Mouse (Mus musculus): ENCODE measurements around the gene Odf3l1. TPM values are rescaled to one million over a fixed set of nuclear protein-coding genes. Genes with fewer than 3 reads are reported as not detected.

Odf3l1 gene
- total and polyA plus RNA-seq, 2 experiments from 2014 or later, result 0.14 to 0.42 TPM

DNA sequence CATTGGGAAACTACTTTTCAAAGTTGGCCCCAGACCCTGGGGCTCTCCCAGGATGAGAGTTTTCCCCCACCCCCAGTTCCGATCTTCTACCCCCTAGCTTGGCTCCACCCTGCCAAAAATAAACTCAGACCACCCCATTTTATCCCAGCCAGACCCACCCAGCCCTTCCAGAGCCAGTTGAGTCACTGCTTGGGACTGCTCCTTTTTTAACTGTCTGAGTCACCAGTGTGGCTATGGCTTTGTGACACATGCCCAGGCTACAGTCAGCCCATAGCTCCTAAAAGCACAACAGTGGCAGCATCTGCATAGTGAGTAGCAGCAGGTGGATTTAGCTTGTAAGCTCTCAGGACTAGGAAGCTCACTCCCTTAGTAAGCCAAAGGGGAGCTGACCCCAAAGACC, 8.6 kb upstream of the Odf3l1 start:
- Histone ChIP-seq H3K36me3 (ENCODE audit: insufficient read depth, low read length) (no peaks in the 10 kb centered on the region), H3K4me1 (ENCODE audit: insufficient read depth, low read length) (0 out of 2 replicates have a peak, but pooled peaks cover 14% of the 10 kb centered on the region), H3K9me3 (ENCODE audit: low read length) (no peaks in the 10 kb centered on the region), H3K27me3 (ENCODE audit: insufficient read depth, low read length) (no peaks in the 10 kb centered on the region), H3K9ac (replicated peaks; ENCODE audit: low read length) (no peak overlapping the region), H3K4me2 (ENCODE audit: low read depth, low read length) (no peak overlapping the region), H3K27ac (no peak overlapping the region), H3K4me3 (ENCODE audit: low read length) (no peak overlapping the region)
- DNase-seq (ENCODE audit: low spot score) (no peak), ATAC-seq (no peak)
- TF ChIP-seq CTCF (IDR thresholded peaks at IDR 0.05; ENCODE audit: low read depth), result no peak
- 61% methylated on average over 1 of the region's 1 CpGs for WGBS

- Histone ChIP-seq H3K4me2 (ENCODE audit: low read depth, low read length) (no peak overlapping the region), H3K4me3 (ENCODE audit: low read length) (no peak overlapping the region), H3K27ac (no peak overlapping the region), H3K9ac (replicated peaks; ENCODE audit: low read length) (no peak overlapping the region), H3K9me3 (ENCODE audit: low read length) (no peaks in the 10 kb centered on the region), H3K36me3 (ENCODE audit: insufficient read depth, low read length) (no peaks in the 10 kb centered on the region), H3K27me3 (ENCODE audit: insufficient read depth, low read length) (no peaks in the 10 kb centered on the region), H3K4me1 (ENCODE audit: insufficient read depth, low read length) (0 out of 2 replicates have a peak, but pooled peaks cover 14% of the 10 kb centered on the region)
- DNase-seq (ENCODE audit: low spot score) (no peak), ATAC-seq (no peak)
- 88% methylated on average over 5 of the region's 5 CpGs for WGBS
- no peak for TF ChIP-seq CTCF (IDR thresholded peaks at IDR 0.05; ENCODE audit: low read depth)
Measured at GRCm38 (mm10) chr9:56872105-56872903, 7.8 kb upstream of the Odf3l1 start.

DNA sequence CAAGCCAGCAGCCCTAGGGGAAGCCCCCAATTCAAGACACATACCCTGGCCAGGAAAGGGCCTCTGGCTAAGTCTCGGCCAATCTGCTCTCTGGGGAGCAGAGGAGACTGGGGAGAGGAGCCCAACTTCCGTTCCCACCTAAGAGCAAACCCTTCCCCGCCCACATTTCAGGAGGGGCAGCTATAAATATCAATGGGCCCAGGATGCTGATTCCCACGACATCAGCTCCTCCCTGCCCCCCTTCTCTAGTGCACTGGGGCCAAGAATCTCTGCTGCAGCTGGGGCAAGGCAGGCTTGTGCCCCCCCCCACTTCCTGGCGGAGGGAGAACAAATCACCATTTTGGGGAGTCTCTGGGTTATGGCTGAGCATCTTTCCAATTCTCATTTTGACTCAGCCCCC, 6.7 kb upstream of the Odf3l1 start:
- no peak for TF ChIP-seq CTCF (IDR thresholded peaks at IDR 0.05; ENCODE audit: low read depth)
- ATAC-seq (no peak), DNase-seq (ENCODE audit: low spot score) (peak; percentile 36)
- H3K9me3 ChIP-seq (ENCODE audit: low read length), result no peaks in the 10 kb centered on the region
- no peak overlapping the region; the same call in 1 of the 2 replicates for H3K27ac ChIP-seq
- 0 out of 2 replicates have a peak, but pooled peaks cover 14% of the 10 kb centered on the region for H3K4me1 ChIP-seq (ENCODE audit: insufficient read depth, low read length)
- no peaks in the 10 kb centered on the region for H3K36me3 ChIP-seq (ENCODE audit: insufficient read depth, low read length)
- 49% methylated on average over 5 of the region's 5 CpGs for WGBS
- no peak overlapping the region for H3K9ac ChIP-seq (replicated peaks; ENCODE audit: low read length)
- no peak overlapping the region for H3K4me3 ChIP-seq (ENCODE audit: low read length)
- no peaks in the 10 kb centered on the region for H3K27me3 ChIP-seq (ENCODE audit: insufficient read depth, low read length)
- no peak overlapping the region for H3K4me2 ChIP-seq (ENCODE audit: low read depth, low read length)

- H3K27me3 ChIP-seq (ENCODE audit: insufficient read depth, low read length), result no peaks in the 10 kb centered on the region
- H3K9ac ChIP-seq (replicated peaks; ENCODE audit: low read length), result no peak overlapping the region
- DNase-seq (ENCODE audit: low spot score), result no peak
- H3K9me3 ChIP-seq (ENCODE audit: low read length), result no peaks in the 10 kb centered on the region
- TF ChIP-seq CTCF (IDR thresholded peaks at IDR 0.05; ENCODE audit: low read depth), result no peak
- no peak overlapping the region for H3K4me3 ChIP-seq (ENCODE audit: low read length)
- WGBS, result 71% methylated on average over 10 of the region's 10 CpGs
- ATAC-seq, result no peak
- H3K4me1 ChIP-seq (ENCODE audit: insufficient read depth, low read length), result 0 out of 2 replicates have a peak, but pooled peaks cover 14% of the 10 kb centered on the region
- H3K36me3 ChIP-seq (ENCODE audit: insufficient read depth, low read length), result no peaks in the 10 kb centered on the region
- H3K4me2 ChIP-seq (ENCODE audit: low read depth, low read length), result no peak overlapping the region
- no peak overlapping the region; the same call in 1 of the 2 replicates for H3K27ac ChIP-seq
Measured at GRCm38 (mm10) chr9:56870778-56871177, 6.3 kb upstream of the Odf3l1 start.

DNA sequence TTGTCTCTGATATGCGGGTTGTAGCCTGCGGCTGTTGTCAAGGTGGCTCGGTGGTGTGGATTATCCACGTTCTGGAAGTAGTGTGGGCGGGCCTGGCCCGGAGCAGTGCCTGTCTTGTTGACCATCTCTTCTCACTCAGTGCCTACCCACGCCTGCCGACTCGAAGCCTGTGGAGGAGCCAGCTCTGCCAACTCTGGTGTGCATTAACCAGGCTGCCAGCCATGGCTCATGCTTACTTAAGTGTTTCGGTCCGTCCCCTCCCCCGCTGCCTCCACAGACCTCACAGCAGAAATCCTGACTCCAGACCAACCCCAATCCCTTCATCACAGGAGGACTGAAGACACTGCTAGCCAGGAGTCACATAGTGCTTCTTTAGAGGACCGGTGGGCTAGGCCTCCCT, 5.1 kb upstream of the Odf3l1 start:
- DNase-seq (ENCODE audit: low spot score) (peak; percentile 23), ATAC-seq (no peak)
- Histone ChIP-seq H3K4me3 (ENCODE audit: low read length) (no peak overlapping the region), H3K4me1 (ENCODE audit: insufficient read depth, low read length) (0 out of 2 replicates have a peak, but pooled peaks cover 16% of the 10 kb centered on the region), H3K36me3 (ENCODE audit: insufficient read depth, low read length) (no peaks in the 10 kb centered on the region), H3K9me3 (ENCODE audit: low read length) (no peaks in the 10 kb centered on the region), H3K27ac (no peak overlapping the region), H3K9ac (replicated peaks; ENCODE audit: low read length) (no peak overlapping the region), H3K4me2 (ENCODE audit: low read depth, low read length) (no peak overlapping the region), H3K27me3 (ENCODE audit: insufficient read depth, low read length) (no peaks in the 10 kb centered on the region)
- WGBS, result 65% methylated on average over 13 of the region's 13 CpGs
- no peak for TF ChIP-seq CTCF (IDR thresholded peaks at IDR 0.05; ENCODE audit: low read depth)

GRCm38 (mm10) chr9:56868292-56868691, 3.8 kb upstream of the Odf3l1 start:
- peak; percentile 93 for ATAC-seq
- WGBS, result 29% methylated on average over 6 of the region's 6 CpGs
- no peaks in the 10 kb centered on the region for H3K36me3 ChIP-seq (ENCODE audit: insufficient read depth, low read length)
- no peak overlapping the region for H3K4me3 ChIP-seq (ENCODE audit: low read length)
- peaks cover 17% of the 10 kb centered on the region; the same call in 1 of the 2 replicates for H3K4me1 ChIP-seq (ENCODE audit: insufficient read depth, low read length)
- no peaks in the 10 kb centered on the region for H3K9me3 ChIP-seq (ENCODE audit: low read length)
- DNase-seq (ENCODE audit: low spot score), result peak; percentile 91
- H3K9ac ChIP-seq (replicated peaks; ENCODE audit: low read length), result no peak overlapping the region
- H3K27ac ChIP-seq, result peak overlapping the region; percentile 60
- H3K4me2 ChIP-seq (ENCODE audit: low read depth, low read length), result no peak overlapping the region
- H3K27me3 ChIP-seq (ENCODE audit: insufficient read depth, low read length), result 0 out of 2 replicates have a peak, but pooled peaks cover 4% of the 10 kb centered on the region
- TF ChIP-seq CTCF (IDR thresholded peaks at IDR 0.05; ENCODE audit: low read depth), result no peak

- 0 out of 2 replicates have a peak, but pooled peaks cover 4% of the 10 kb centered on the region for H3K27me3 ChIP-seq (ENCODE audit: insufficient read depth, low read length)
- DNase-seq (ENCODE audit: low spot score) (no peak), ATAC-seq (no peak)
- H3K36me3 ChIP-seq (ENCODE audit: insufficient read depth, low read length), result no peaks in the 10 kb centered on the region
- no peak overlapping the region for H3K9ac ChIP-seq (replicated peaks; ENCODE audit: low read length)
- peak overlapping the region; percentile 50 for H3K4me2 ChIP-seq (ENCODE audit: low read depth, low read length)
- TF ChIP-seq CTCF (IDR thresholded peaks at IDR 0.05; ENCODE audit: low read depth), result no peak
- peak overlapping the region; percentile 22; the same call in 1 of the 2 replicates for H3K4me3 ChIP-seq (ENCODE audit: low read length)
- no peaks in the 10 kb centered on the region for H3K9me3 ChIP-seq (ENCODE audit: low read length)
- peaks cover 17% of the 10 kb centered on the region; the same call in 1 of the 2 replicates for H3K4me1 ChIP-seq (ENCODE audit: insufficient read depth, low read length)
- WGBS, result 79% methylated on average over 5 of the region's 5 CpGs
- peak overlapping the region; percentile 38; the same call in 1 of the 2 replicates for H3K27ac ChIP-seq
Measured at GRCm38 (mm10) chr9:56866430-56866829, 2.0 kb upstream of the Odf3l1 start.
